Mouse (Mus musculus) spleen, adult 2 months (tissue): Measurements from ENCODE around the gene Mink1. TPM values are rescaled to one million over a fixed set of nuclear protein-coding genes. Genes with fewer than 3 reads are reported as not detected.

Experiments used
- DNase-seq, 2 experiments: peaks; one replicate each; pipeline versions ENCODE4 v3.0.0 to v3.0.0-alpha.2; 2012 to 2021; ENCODE audit warnings: low spot score in 2 of 2, low read depth in 1 of 2
- H3K27ac ChIP-seq: fragments of 200-500 bp; 2 replicates; pipeline ENCODE4 v1.5.1; 2012; ENCODE audit warnings: low read length, inconsistent platforms; ENCODE audit not compliant: insufficient read depth
- H3K27me3 ChIP-seq: fragments of 200-500 bp; 2 replicates; pipeline ENCODE4 v1.6.1; 2012; ENCODE audit warnings: mild to moderate bottlenecking, moderate library complexity, low read length, inconsistent platforms; ENCODE audit not compliant: control insufficient read depth, insufficient read depth
- H3K36me3 ChIP-seq: fragments of 200-500 bp; 2 replicates; pipeline ENCODE4 v1.6.1; 2012; ENCODE audit warnings: mild to moderate bottlenecking, low read length, inconsistent platforms; ENCODE audit not compliant: control insufficient read depth, insufficient read depth
- H3K4me1 ChIP-seq: fragments of 200-500 bp; 2 replicates; pipeline ENCODE4 v1.6.1; 2011; ENCODE audit warnings: inconsistent platforms; ENCODE audit not compliant: control insufficient read depth, insufficient read depth, insufficient read length
- H3K4me3 ChIP-seq: fragments of 200-500 bp; 2 replicates; pipeline ENCODE4 v1.5.1; 2011; ENCODE audit warnings: mild to moderate bottlenecking, inconsistent platforms; ENCODE audit not compliant: insufficient read depth, insufficient read length; ENCODE audit errors: extremely low read depth
- CTCF ChIP-seq: fragments of 200-500 bp; IDR thresholded peaks from 2 replicates; pipeline ENCODE4 v1.5.1; 2011; ENCODE audit warnings: mild to moderate bottlenecking, inconsistent platforms; ENCODE audit not compliant: insufficient read depth, insufficient read length, insufficient replicate concordance; ENCODE audit errors: extremely low read depth
- POLR2A ChIP-seq: fragments of 200-500 bp; IDR thresholded peaks from 2 replicates; pipeline ENCODE4 v1.6.1; 2011; ENCODE audit warnings: low read depth, low read length, inconsistent platforms
- WGBS: fragments of 180-500 bp; shearing (Covaris S2); methylation state at CpG from one replicate; pipeline ENCODE4 v1.1.7; 2018; 5-methylcytosine and 5-hydroxymethylcytosine counted together
- polyA plus RNA-seq: library from polyadenylated mRNA; depleted of rRNA; stranded (reverse); fragments of >200 nt; gene quantifications from 2 replicates; pipeline ENCODE4 v1.2.3, GENCODE M21; 2012

Mink1 gene
- polyA plus RNA-seq, 1 experiment: 74.8 TPM

- 9% methylated on average over 9 of the region's 9 CpGs for WGBS
- DNase-seq: no peak
- TF ChIP-seq CTCF (no peak), POLR2A (no peak)
- H3K27ac ChIP-seq: no peak overlapping the region
- H3K27me3 ChIP-seq: peaks cover 4% of the 10 kb centered on the region; the same call in 1 of the 2 replicates
- H3K36me3 ChIP-seq: no peaks in the 10 kb centered on the region
- no peaks in the 10 kb centered on the region; the same call in none of the 2 replicates for H3K4me1 ChIP-seq
- peak overlapping the region; percentile 57 for H3K4me3 ChIP-seq
These were observed 23.3 kb upstream of the Mink1 start for GRCm38 (mm10) chr11:70539423-70539822.

- peak; percentile 52 to 79 for DNase-seq
- H3K36me3 ChIP-seq: no peaks in the 10 kb centered on the region
- peak within 1 kb of the TSS; percentile 57 for H3K4me3 ChIP-seq
- H3K4me1 ChIP-seq: no peaks in the 10 kb centered on the region; the same call in none of the 2 replicates
- H3K27me3 ChIP-seq: peaks cover 4% of the 10 kb centered on the region; the same call in 1 of the 2 replicates
- 1% methylated on average over 64 of the region's 65 CpGs for WGBS
- TF ChIP-seq CTCF (peak; percentile 62; the same call in 1 of the 2 replicates), POLR2A (no peak)
- no peak within 1 kb of the TSS; the same call in 1 of the 2 replicates for H3K27ac ChIP-seq
These were observed 22.6 kb upstream of the Mink1 start, which contains the start of gene Pld2 for GRCm38 (mm10) chr11:70539877-70540587. TSS of gene Pld2 (plus strand) at chr11:70540064.

GRCm38 (mm10) chr11:70540928-70541327, 21.8 kb upstream of the Mink1 start:
- H3K4me1 ChIP-seq: no peaks in the 10 kb centered on the region; the same call in none of the 2 replicates
- TF ChIP-seq CTCF (no peak), POLR2A (no peak)
- 83% methylated on average over 7 of the region's 7 CpGs for WGBS
- H3K36me3 ChIP-seq: no peaks in the 10 kb centered on the region
- peaks cover 4% of the 10 kb centered on the region; the same call in 1 of the 2 replicates for H3K27me3 ChIP-seq
- DNase-seq: no peak
- H3K4me3 ChIP-seq: no peak overlapping the region
- H3K27ac ChIP-seq: no peak overlapping the region

- H3K4me3 ChIP-seq: no peak overlapping the region
- H3K36me3 ChIP-seq: no peaks in the 10 kb centered on the region
- TF ChIP-seq CTCF (no peak), POLR2A (no peak)
- no peak overlapping the region for H3K27ac ChIP-seq
- DNase-seq: no peak
- no peaks in the 10 kb centered on the region; the same call in none of the 2 replicates for H3K4me1 ChIP-seq
- peaks cover 4% of the 10 kb centered on the region; the same call in 1 of the 2 replicates for H3K27me3 ChIP-seq
- WGBS: 86% methylated on average over 5 of the region's 5 CpGs
These were observed 21.3 kb upstream of the Mink1 start for GRCm38 (mm10) chr11:70541415-70541814.

GRCm38 (mm10) chr11:70544496-70544895, 18.2 kb upstream of the Mink1 start:
- TF ChIP-seq CTCF: no peak
- no peak for TF ChIP-seq POLR2A
- no peaks in the 10 kb centered on the region for H3K36me3 ChIP-seq
- no peak overlapping the region for H3K4me3 ChIP-seq
- 67% methylated on average over 7 of the region's 7 CpGs for WGBS
- no peak overlapping the region for H3K27ac ChIP-seq
- peaks cover 4% of the 10 kb centered on the region; the same call in 1 of the 2 replicates for H3K27me3 ChIP-seq
- H3K4me1 ChIP-seq: no peaks in the 10 kb centered on the region; the same call in none of the 2 replicates
- DNase-seq: no peak

GRCm38 (mm10) chr11:70551526-70551925, 11.2 kb upstream of the Mink1 start:
- Histone ChIP-seq H3K4me1 (no peaks in the 10 kb centered on the region), H3K27me3 (no peaks in the 10 kb centered on the region), H3K4me3 (no peak overlapping the region), H3K27ac (no peak overlapping the region), H3K36me3 (no peaks in the 10 kb centered on the region)
- 95% methylated on average over 8 of the region's 8 CpGs for WGBS
- DNase-seq: no peak
- TF ChIP-seq POLR2A: no peak
- no peak for TF ChIP-seq CTCF

- Histone ChIP-seq H3K4me1 (no peaks in the 10 kb centered on the region), H3K27ac (no peak overlapping the region), H3K36me3 (no peaks in the 10 kb centered on the region), H3K27me3 (no peaks in the 10 kb centered on the region), H3K4me3 (no peak overlapping the region)
- 81% methylated on average over 7 of the region's 7 CpGs for WGBS
- TF ChIP-seq CTCF (no peak), POLR2A (no peak)
- DNase-seq: no peak
These were observed 8.7 kb upstream of the Mink1 start for GRCm38 (mm10) chr11:70553940-70554339.
